Mouse (Mus musculus) neural tube, embryonic 13.5 days (tissue): ENCODE measurements around the gene Spata19. TPM values are rescaled to one million over a fixed set of nuclear protein-coding genes. Genes with fewer than 3 reads are reported as not detected.

Experiments used
- ATAC-seq: fragments of 200-750 bp; cut with Nextera tagmentation; 2 replicates; pipeline ENCODE4 v1.8.0; 2017; ENCODE audit warnings: low read depth, mild to moderate bottlenecking, moderate TSS enrichment, moderate library complexity
- H3K27ac ChIP-seq: fragments of 300-500 bp; sonication (generic); replicated peaks from 2 replicates; pipeline ENCODE4 v1.5.1; 2015; ENCODE audit warnings: moderate library complexity, mild to moderate bottlenecking, inconsistent platforms
- H3K27me3 ChIP-seq: fragments of 300-500 bp; sonication (generic); 2 replicates; pipeline ENCODE4 v1.6.1; 2015; ENCODE audit warnings: mild to moderate bottlenecking, inconsistent platforms
- H3K36me3 ChIP-seq: fragments of 300-500 bp; sonication (generic); 2 replicates; pipeline ENCODE4 v1.6.1; 2015; ENCODE audit warnings: mild to moderate bottlenecking, inconsistent platforms
- H3K4me1 ChIP-seq: fragments of 300-500 bp; sonication (generic); replicated peaks from 2 replicates; pipeline ENCODE4 v1.6.1; 2015; ENCODE audit warnings: inconsistent platforms
- H3K4me2 ChIP-seq: fragments of 300-500 bp; sonication (generic); 2 replicates; pipeline ENCODE4 v1.6.1; 2015; ENCODE audit warnings: inconsistent platforms, mild to moderate bottlenecking, moderate library complexity
- H3K4me3 ChIP-seq: fragments of 300-500 bp; sonication (generic); 2 replicates; pipeline ENCODE4 v1.5.1; 2015; ENCODE audit warnings: mild to moderate bottlenecking, inconsistent platforms
- H3K9ac ChIP-seq: fragments of 300-500 bp; sonication (generic); 2 replicates; pipeline ENCODE4 v1.6.1; 2015; ENCODE audit warnings: moderate library complexity, mild to moderate bottlenecking, inconsistent platforms
- H3K9me3 ChIP-seq: fragments of 300-500 bp; sonication (generic); 2 replicates; pipeline ENCODE4 v1.6.1; 2016; ENCODE audit warnings: inconsistent platforms
- WGBS: fragments of 180-500 bp; shearing (Covaris S2); methylation state at CpG from one replicate; pipeline ENCODE4 v1.1.7; 2015; 5-methylcytosine and 5-hydroxymethylcytosine counted together
- polyA plus RNA-seq: library from polyadenylated mRNA; unstranded; fragments of >200 nt; fragmentation: Nextera tagmentation; extraction: Ambion mirVana; gene quantifications from 2 replicates; pipeline ENCODE4 v1.2.1, GENCODE M21; 2015

The Spata19 gene
- not detected in 2 replicates for polyA plus RNA-seq

DNA sequence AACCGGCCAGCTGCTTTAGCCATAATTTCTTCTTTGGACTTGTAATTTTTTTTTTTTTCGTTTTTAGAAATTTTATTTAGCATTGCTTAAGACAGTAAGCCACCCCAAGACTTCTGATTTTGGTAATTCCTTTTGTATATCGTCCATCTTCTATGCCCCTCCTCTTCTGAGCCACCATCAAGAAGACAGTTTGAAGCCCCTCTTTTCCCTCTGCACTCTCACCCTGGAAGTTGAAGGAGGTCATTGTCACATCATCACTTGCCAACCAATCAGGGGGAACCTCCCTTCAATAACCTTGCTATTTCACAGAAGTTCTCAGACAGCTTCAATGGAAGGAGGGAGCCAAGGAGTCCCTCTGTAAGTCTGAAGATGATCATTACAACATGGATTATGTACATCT, at the start of gene Spata19:
Gene Spata19, plus strand, starts transcription at position 301 of the 400 bp plus-strand sequence.
- Histone ChIP-seq H3K4me2 (no peak within 1 kb of the TSS), H3K9ac (no peak within 1 kb of the TSS), H3K27me3 (no peaks in the 10 kb centered on the region), H3K36me3 (no peaks in the 10 kb centered on the region), H3K4me1 (peaks cover 5% of the 10 kb centered on the region; the same call in 1 of the 2 replicates), H3K9me3 (no peaks in the 10 kb centered on the region), H3K27ac (no peak within 1 kb of the TSS), H3K4me3 (no peak within 1 kb of the TSS)
- 72% methylated on average over 3 of the region's 3 CpGs for WGBS
- no peak for ATAC-seq

GRCm38 (mm10) chr9:27353082-27353481, 43.5 kb upstream of the Spata19 start:
- no peaks in the 10 kb centered on the region for H3K4me1 ChIP-seq
- no peak overlapping the region for H3K4me2 ChIP-seq
- WGBS = 89% methylated on average over 7 of the region's 7 CpGs
- H3K36me3 ChIP-seq = peaks cover 17% of the 10 kb centered on the region; the same call in 1 of the 2 replicates
- H3K27ac ChIP-seq = no peak overlapping the region
- ATAC-seq = no peak
- H3K9ac ChIP-seq = no peak overlapping the region
- no peaks in the 10 kb centered on the region for H3K27me3 ChIP-seq
- no peak overlapping the region for H3K4me3 ChIP-seq
- H3K9me3 ChIP-seq = no peaks in the 10 kb centered on the region

DNA sequence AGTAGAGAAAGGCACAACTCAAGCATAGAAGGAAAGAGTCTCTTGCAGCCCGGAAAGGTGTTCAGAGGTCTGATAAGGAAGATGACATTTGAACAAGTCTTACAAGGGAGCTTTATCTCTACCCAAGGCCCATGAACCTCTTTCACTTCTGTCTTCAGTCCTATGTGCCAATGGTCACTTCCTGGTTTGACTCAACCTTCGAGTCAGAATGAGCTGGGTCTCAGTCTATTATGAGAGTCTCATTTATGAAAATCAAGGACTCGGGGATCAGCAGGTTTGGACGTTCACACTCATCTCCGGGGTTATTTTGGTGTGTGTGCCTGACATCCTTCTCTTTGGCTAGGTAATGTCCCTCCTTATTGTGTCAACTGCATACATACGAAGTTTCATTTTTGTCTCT, 38.7 kb upstream of the Spata19 start:
- H3K4me1 ChIP-seq = no peaks in the 10 kb centered on the region
- no peaks in the 10 kb centered on the region for H3K27me3 ChIP-seq
- no peak for ATAC-seq
- no peak overlapping the region for H3K27ac ChIP-seq
- H3K9me3 ChIP-seq = no peaks in the 10 kb centered on the region
- H3K4me2 ChIP-seq = no peak overlapping the region
- H3K36me3 ChIP-seq = no peaks in the 10 kb centered on the region
- no peak overlapping the region for H3K9ac ChIP-seq
- WGBS = 93% methylated on average over 6 of the region's 6 CpGs
- no peak overlapping the region for H3K4me3 ChIP-seq

GRCm38 (mm10) chr9:27367231-27367630, 29.4 kb upstream of the Spata19 start:
- no peaks in the 10 kb centered on the region for H3K9me3 ChIP-seq
- ATAC-seq = no peak
- no peaks in the 10 kb centered on the region for H3K27me3 ChIP-seq
- no peak overlapping the region for H3K9ac ChIP-seq
- 66% methylated on average over 2 of the region's 2 CpGs for WGBS
- H3K4me2 ChIP-seq = no peak overlapping the region
- no peaks in the 10 kb centered on the region for H3K4me1 ChIP-seq
- no peak overlapping the region for H3K27ac ChIP-seq
- no peak overlapping the region for H3K4me3 ChIP-seq
- no peaks in the 10 kb centered on the region for H3K36me3 ChIP-seq

GRCm38 (mm10) chr9:27369108-27369507, 27.5 kb upstream of the Spata19 start:
- H3K4me3 ChIP-seq = no peak overlapping the region
- no peaks in the 10 kb centered on the region for H3K4me1 ChIP-seq
- H3K27me3 ChIP-seq = no peaks in the 10 kb centered on the region
- H3K9me3 ChIP-seq = no peaks in the 10 kb centered on the region
- ATAC-seq = no peak
- H3K36me3 ChIP-seq = no peaks in the 10 kb centered on the region
- H3K9ac ChIP-seq = no peak overlapping the region
- WGBS = 68% methylated on average over 2 of the region's 2 CpGs
- no peak overlapping the region for H3K4me2 ChIP-seq
- no peak overlapping the region for H3K27ac ChIP-seq

- H3K36me3 ChIP-seq = no peaks in the 10 kb centered on the region
- no peak overlapping the region for H3K4me3 ChIP-seq
- H3K9me3 ChIP-seq = no peaks in the 10 kb centered on the region
- no peak overlapping the region for H3K9ac ChIP-seq
- 80% methylated on average over 1 of the region's 1 CpGs for WGBS
- H3K27ac ChIP-seq = no peak overlapping the region
- no peak overlapping the region for H3K4me2 ChIP-seq
- no peaks in the 10 kb centered on the region for H3K27me3 ChIP-seq
- no peak for ATAC-seq
- H3K4me1 ChIP-seq = no peaks in the 10 kb centered on the region
These were observed 20.9 kb upstream of the Spata19 start for GRCm38 (mm10) chr9:27375746-27376145.

GRCm38 (mm10) chr9:27386951-27387350, 9.6 kb upstream of the Spata19 start:
- WGBS = 82% methylated on average over 3 of the region's 3 CpGs
- H3K36me3 ChIP-seq = no peaks in the 10 kb centered on the region
- no peaks in the 10 kb centered on the region for H3K9me3 ChIP-seq
- no peak overlapping the region for H3K27ac ChIP-seq
- no peak overlapping the region for H3K4me3 ChIP-seq
- no peak overlapping the region for H3K4me2 ChIP-seq
- H3K27me3 ChIP-seq = no peaks in the 10 kb centered on the region
- no peaks in the 10 kb centered on the region for H3K4me1 ChIP-seq
- no peak overlapping the region for H3K9ac ChIP-seq
- no peak for ATAC-seq

GRCm38 (mm10) chr9:27401169-27401568, 4.6 kb downstream of the Spata19 start:
- H3K36me3 ChIP-seq = no peaks in the 10 kb centered on the region
- H3K4me1 ChIP-seq = peaks cover 5% of the 10 kb centered on the region; the same call in 1 of the 2 replicates
- 81% methylated on average over 4 of the region's 4 CpGs for WGBS
- H3K27ac ChIP-seq = no peak overlapping the region
- no peaks in the 10 kb centered on the region for H3K9me3 ChIP-seq
- no peak for ATAC-seq
- no peak overlapping the region for H3K4me2 ChIP-seq
- H3K4me3 ChIP-seq = no peak overlapping the region
- H3K9ac ChIP-seq = no peak overlapping the region
- H3K27me3 ChIP-seq = no peaks in the 10 kb centered on the region

DNA sequence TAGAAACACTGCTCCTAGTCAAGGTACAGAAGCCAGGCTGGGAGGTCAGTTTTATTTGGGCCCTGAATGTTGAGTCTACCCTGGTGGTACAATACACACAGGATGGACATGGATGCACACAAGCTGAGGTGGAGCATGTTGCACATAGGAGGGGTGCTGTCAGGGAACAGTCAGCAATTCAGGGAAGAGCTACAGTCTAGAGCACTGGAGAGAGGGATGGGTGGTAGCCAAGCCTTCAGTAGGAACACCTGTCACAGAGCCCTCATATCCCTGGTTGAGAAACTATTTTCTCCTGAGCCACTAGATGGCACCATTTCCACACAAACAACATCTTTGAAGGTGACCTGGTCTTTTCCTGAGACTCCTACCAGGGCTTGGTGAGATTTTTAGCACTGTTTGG, 13.1 kb downstream of the Spata19 start:
- ATAC-seq = peak; percentile 62
- Histone ChIP-seq H3K27me3 (peaks cover 17% of the 10 kb centered on the region; the same call in 1 of the 2 replicates), H3K4me1 (peaks cover 5% of the 10 kb centered on the region), H3K9me3 (no peaks in the 10 kb centered on the region), H3K4me3 (no peak overlapping the region), H3K9ac (no peak overlapping the region), H3K27ac (no peak overlapping the region), H3K4me2 (no peak overlapping the region), H3K36me3 (no peaks in the 10 kb centered on the region)

DNA sequence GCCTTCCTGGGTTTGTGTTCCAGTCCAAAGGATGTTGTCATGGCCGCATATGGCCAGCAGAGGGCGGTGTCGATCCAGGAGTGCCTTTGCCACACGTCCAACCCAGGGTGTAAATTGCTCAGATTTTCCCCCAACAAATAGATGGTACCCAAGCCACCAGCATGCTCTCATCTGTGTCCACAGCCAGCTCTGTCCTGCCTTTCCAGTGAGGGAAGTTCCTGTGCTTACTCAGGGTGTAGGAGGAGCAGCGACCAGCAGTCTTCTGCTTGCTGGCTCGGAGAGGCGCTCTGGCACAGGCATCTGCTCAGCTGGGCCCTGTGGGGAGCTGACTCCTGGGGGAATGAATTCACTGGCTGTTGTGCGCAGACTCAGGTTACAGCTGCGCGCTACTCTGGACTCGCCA, 17.5 kb downstream of the Spata19 start:
- Histone ChIP-seq H3K36me3 (no peaks in the 10 kb centered on the region), H3K9me3 (no peaks in the 10 kb centered on the region), H3K4me3 (peak overlapping the region; percentile 22), H3K27me3 (peaks cover 18% of the 10 kb centered on the region; the same call in 1 of the 2 replicates), H3K4me1 (peaks cover 5% of the 10 kb centered on the region), H3K4me2 (peak overlapping the region; percentile 47), H3K27ac (no peak overlapping the region), H3K9ac (no peak overlapping the region)
- ATAC-seq = peak; percentile 80
- WGBS = 1% methylated on average over 11 of the region's 11 CpGs

GRCm38 (mm10) chr9:27424511-27424910, 27.9 kb downstream of the Spata19 start:
- Histone ChIP-seq H3K36me3 (no peaks in the 10 kb centered on the region), H3K4me2 (no peak overlapping the region), H3K9me3 (no peaks in the 10 kb centered on the region), H3K4me1 (no peaks in the 10 kb centered on the region), H3K4me3 (no peak overlapping the region), H3K27ac (no peak overlapping the region), H3K9ac (no peak overlapping the region), H3K27me3 (0 out of 2 replicates have a peak, but pooled peaks cover 14% of the 10 kb centered on the region)
- 76% methylated on average over 4 of the region's 4 CpGs for WGBS
- ATAC-seq = no peak

DNA sequence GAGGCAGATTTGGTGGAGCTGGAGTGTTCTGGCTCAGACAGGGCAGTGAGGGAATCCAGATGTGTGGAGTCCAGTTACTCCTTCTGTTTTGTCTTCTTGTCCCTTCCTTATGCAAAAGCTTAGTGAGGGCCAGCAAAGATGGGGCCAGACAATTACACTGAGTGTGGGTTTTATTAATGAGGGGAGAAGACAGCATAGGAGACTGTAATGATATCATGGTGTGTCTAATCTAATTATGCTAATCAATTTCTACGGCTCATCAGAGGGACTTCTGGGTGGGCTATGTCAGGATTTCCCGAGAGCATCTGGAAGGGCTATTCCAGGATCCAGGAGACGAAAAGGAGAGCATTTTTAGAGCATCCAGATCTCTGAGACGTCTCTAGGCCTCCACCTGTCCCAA, 32.0 kb downstream of the Spata19 start:
- Histone ChIP-seq H3K27ac (no peak overlapping the region), H3K4me3 (no peak overlapping the region), H3K4me2 (no peak overlapping the region), H3K27me3 (peaks cover 18% of the 10 kb centered on the region; the same call in 1 of the 2 replicates), H3K4me1 (no peaks in the 10 kb centered on the region), H3K9ac (no peak overlapping the region), H3K9me3 (no peaks in the 10 kb centered on the region), H3K36me3 (no peaks in the 10 kb centered on the region)
- ATAC-seq = no peak
- 34% methylated on average over 4 of the region's 4 CpGs for WGBS

DNA sequence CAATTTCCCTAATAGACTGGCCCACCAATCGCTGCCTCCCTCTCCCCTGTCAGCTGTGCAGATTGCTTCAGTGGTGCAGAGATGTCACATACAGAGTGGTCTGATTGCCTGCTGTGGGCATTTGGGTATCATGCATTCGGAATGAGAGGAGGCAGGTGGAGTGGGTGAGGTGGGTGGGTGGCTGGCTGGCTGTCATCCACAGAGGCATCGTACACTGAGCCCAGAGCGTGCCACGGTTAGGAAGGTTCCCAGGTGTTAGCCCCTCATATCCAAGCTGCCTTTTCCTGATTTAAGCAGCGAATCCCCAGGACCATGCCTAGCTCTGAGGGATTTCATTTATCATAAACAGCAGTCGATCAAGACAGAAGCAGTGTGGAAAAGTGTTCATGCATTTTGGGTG, 36.7 kb downstream of the Spata19 start:
- no peak for ATAC-seq
- H3K4me1 ChIP-seq = no peaks in the 10 kb centered on the region
- no peak overlapping the region for H3K4me2 ChIP-seq
- H3K4me3 ChIP-seq = no peak overlapping the region
- peaks cover 7% of the 10 kb centered on the region; the same call in 1 of the 2 replicates for H3K27me3 ChIP-seq
- no peaks in the 10 kb centered on the region for H3K36me3 ChIP-seq
- H3K9ac ChIP-seq = no peak overlapping the region
- no peak overlapping the region for H3K27ac ChIP-seq
- H3K9me3 ChIP-seq = no peaks in the 10 kb centered on the region
- WGBS = 86% methylated on average over 7 of the region's 7 CpGs
